Mouse (Mus musculus): Measurements from ENCODE around the gene Rtf2. TPM values are rescaled to one million over a fixed set of nuclear protein-coding genes. Genes with fewer than 3 reads are reported as not detected.

The Rtf2 gene
- total and polyA plus RNA-seq, 2 experiments = 31.5 to 37.0 TPM

- Histone ChIP-seq H3K4me1 (ENCODE audit: control insufficient read depth, insufficient read depth, low read length) (no peaks in the 10 kb centered on the region; the same call in 1 of the 2 replicates), H3K79me2 (ENCODE audit: control insufficient read depth, insufficient read depth, low read length) (no peaks in the 10 kb centered on the region), H3K9ac (ENCODE audit: low read depth, low read length) (no peak overlapping the region), H3K27me3 (ENCODE audit: control insufficient read depth, insufficient read depth, low read length) (no peaks in the 10 kb centered on the region), H3K27ac (replicated peaks; ENCODE audit: insufficient read depth, low read depth, low read length) (no peak overlapping the region), H3K36me3 (ENCODE audit: control insufficient read depth, insufficient read depth, low read length) (no peaks in the 10 kb centered on the region), H3K4me3 (ENCODE audit: insufficient read depth, low read depth, low read length) (no peak overlapping the region)
- TF ChIP-seq POLR2A (IDR thresholded peaks at IDR 0.05; ENCODE audit: extremely low read depth, insufficient read depth, low read length) (no peak), CTCF (IDR thresholded peaks at IDR 0.05; ENCODE audit: low read depth, low read length) (no peak)
- no peak for DNase-seq (ENCODE audit: extremely low read depth, low read depth, low spot score)
- WGBS = 69% methylated on average over 9 of the region's 9 CpGs
Observed at GRCm38 (mm10) chr2:172395961-172396360, 44.4 kb upstream of the Rtf2 start.

- TF ChIP-seq CTCF (IDR thresholded peaks at IDR 0.05; ENCODE audit: low read depth, low read length) (no peak), POLR2A (IDR thresholded peaks at IDR 0.05; ENCODE audit: extremely low read depth, insufficient read depth, low read length) (no peak)
- H3K27ac ChIP-seq (replicated peaks; ENCODE audit: insufficient read depth, low read depth, low read length) = no peak overlapping the region
- H3K36me3 ChIP-seq (ENCODE audit: control insufficient read depth, insufficient read depth, low read length) = no peaks in the 10 kb centered on the region
- 51% methylated on average over 9 of the region's 9 CpGs for WGBS
- no peaks in the 10 kb centered on the region; the same call in 1 of the 2 replicates for H3K4me1 ChIP-seq (ENCODE audit: control insufficient read depth, insufficient read depth, low read length)
- no peak overlapping the region for H3K4me3 ChIP-seq (ENCODE audit: insufficient read depth, low read depth, low read length)
- H3K79me2 ChIP-seq (ENCODE audit: control insufficient read depth, insufficient read depth, low read length) = no peaks in the 10 kb centered on the region
- no peak for DNase-seq (ENCODE audit: extremely low read depth, low read depth, low spot score)
- H3K9ac ChIP-seq (ENCODE audit: low read depth, low read length) = no peak overlapping the region
- H3K27me3 ChIP-seq (ENCODE audit: control insufficient read depth, insufficient read depth, low read length) = no peaks in the 10 kb centered on the region
Observed at GRCm38 (mm10) chr2:172399901-172400300, 40.5 kb upstream of the Rtf2 start.

GRCm38 (mm10) chr2:172401116-172401825 lies 39.1 kb upstream of the Rtf2 start:
- H3K36me3 ChIP-seq (ENCODE audit: control insufficient read depth, insufficient read depth, low read length) = no peaks in the 10 kb centered on the region
- no peaks in the 10 kb centered on the region; the same call in 1 of the 2 replicates for H3K4me1 ChIP-seq (ENCODE audit: control insufficient read depth, insufficient read depth, low read length)
- H3K27me3 ChIP-seq (ENCODE audit: control insufficient read depth, insufficient read depth, low read length) = no peaks in the 10 kb centered on the region
- H3K9ac ChIP-seq (ENCODE audit: low read depth, low read length) = no peak overlapping the region
- 61% methylated on average over 13 of the region's 13 CpGs for WGBS
- TF ChIP-seq POLR2A (IDR thresholded peaks at IDR 0.05; ENCODE audit: extremely low read depth, insufficient read depth, low read length) (no peak), CTCF (IDR thresholded peaks at IDR 0.05; ENCODE audit: low read depth, low read length) (no peak)
- peak; percentile 47 for DNase-seq (ENCODE audit: extremely low read depth, low read depth, low spot score)
- no peak overlapping the region for H3K4me3 ChIP-seq (ENCODE audit: insufficient read depth, low read depth, low read length)
- H3K79me2 ChIP-seq (ENCODE audit: control insufficient read depth, insufficient read depth, low read length) = no peaks in the 10 kb centered on the region
- no peak overlapping the region for H3K27ac ChIP-seq (replicated peaks; ENCODE audit: insufficient read depth, low read depth, low read length)

DNA sequence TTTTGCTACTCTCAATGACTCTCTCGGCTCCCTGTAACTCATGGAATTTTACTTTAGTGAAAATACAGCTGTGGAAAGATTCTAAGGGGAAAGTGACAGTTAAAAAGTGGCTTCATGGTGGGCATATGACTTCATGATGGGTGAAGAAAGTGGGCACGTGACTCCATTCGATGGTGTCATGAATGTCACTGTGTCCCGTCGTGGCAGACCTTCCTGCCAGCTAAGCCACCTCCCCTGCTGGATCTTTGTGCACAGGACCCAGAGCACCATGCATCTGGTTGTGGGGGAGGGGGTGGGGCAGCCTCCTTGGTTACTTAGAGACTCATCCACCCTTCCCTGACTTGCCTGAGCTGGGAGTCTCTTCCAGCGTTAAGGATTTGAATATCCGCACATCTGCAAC lies 36.1 kb upstream of the Rtf2 start:
- 66% methylated on average over 7 of the region's 7 CpGs for WGBS

DNA sequence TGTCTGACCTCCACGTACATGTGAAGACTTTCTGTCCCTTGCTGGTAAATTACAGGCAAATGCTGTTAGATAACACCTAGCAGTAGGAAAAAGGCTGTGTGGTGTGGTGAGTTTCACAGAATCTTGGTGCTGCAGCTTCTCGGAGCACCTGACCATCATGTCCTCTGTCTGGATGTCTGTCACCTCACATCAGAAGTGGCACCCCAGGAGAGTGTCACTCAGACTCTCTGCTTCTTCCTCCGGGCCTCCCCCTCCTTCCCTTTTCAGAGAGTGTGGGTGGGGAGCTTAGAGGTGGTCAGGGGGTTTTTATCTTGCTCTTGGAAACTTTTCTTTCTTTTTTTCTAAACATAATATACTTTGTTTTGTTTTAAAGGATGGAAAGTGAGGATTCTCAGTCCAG lies 35.3 kb upstream of the Rtf2 start:
- no peak overlapping the region for H3K4me3 ChIP-seq (ENCODE audit: insufficient read depth, low read depth, low read length)
- H3K27me3 ChIP-seq (ENCODE audit: control insufficient read depth, insufficient read depth, low read length) = no peaks in the 10 kb centered on the region
- H3K27ac ChIP-seq (replicated peaks; ENCODE audit: insufficient read depth, low read depth, low read length) = no peak overlapping the region
- DNase-seq (ENCODE audit: extremely low read depth, low read depth, low spot score) = no peak
- H3K36me3 ChIP-seq (ENCODE audit: control insufficient read depth, insufficient read depth, low read length) = no peaks in the 10 kb centered on the region
- no peaks in the 10 kb centered on the region for H3K79me2 ChIP-seq (ENCODE audit: control insufficient read depth, insufficient read depth, low read length)
- WGBS = 78% methylated on average over 3 of the region's 3 CpGs
- H3K4me1 ChIP-seq (ENCODE audit: control insufficient read depth, insufficient read depth, low read length) = no peaks in the 10 kb centered on the region; the same call in 1 of the 2 replicates
- TF ChIP-seq CTCF (IDR thresholded peaks at IDR 0.05; ENCODE audit: low read depth, low read length) (no peak), POLR2A (IDR thresholded peaks at IDR 0.05; ENCODE audit: extremely low read depth, insufficient read depth, low read length) (no peak)
- no peak overlapping the region for H3K9ac ChIP-seq (ENCODE audit: low read depth, low read length)

More for the DNA sequence above, 36.1 kb upstream of the Rtf2 start:
- Histone ChIP-seq H3K36me3 (ENCODE audit: control insufficient read depth, insufficient read depth, low read length) (no peaks in the 10 kb centered on the region), H3K27ac (replicated peaks; ENCODE audit: insufficient read depth, low read depth, low read length) (no peak overlapping the region), H3K4me3 (ENCODE audit: insufficient read depth, low read depth, low read length) (no peak overlapping the region), H3K79me2 (ENCODE audit: control insufficient read depth, insufficient read depth, low read length) (no peaks in the 10 kb centered on the region), H3K9ac (ENCODE audit: low read depth, low read length) (no peak overlapping the region), H3K4me1 (ENCODE audit: control insufficient read depth, insufficient read depth, low read length) (no peaks in the 10 kb centered on the region; the same call in 1 of the 2 replicates), H3K27me3 (ENCODE audit: control insufficient read depth, insufficient read depth, low read length) (no peaks in the 10 kb centered on the region)
- DNase-seq (ENCODE audit: extremely low read depth, low read depth, low spot score) = no peak
- TF ChIP-seq CTCF (IDR thresholded peaks at IDR 0.05; ENCODE audit: low read depth, low read length) = no peak
- TF ChIP-seq POLR2A (IDR thresholded peaks at IDR 0.05; ENCODE audit: extremely low read depth, insufficient read depth, low read length) = no peak

GRCm38 (mm10) chr2:172406173-172406572 lies 34.2 kb upstream of the Rtf2 start:
- H3K27me3 ChIP-seq (ENCODE audit: control insufficient read depth, insufficient read depth, low read length) = no peaks in the 10 kb centered on the region
- H3K79me2 ChIP-seq (ENCODE audit: control insufficient read depth, insufficient read depth, low read length) = no peaks in the 10 kb centered on the region
- no peak overlapping the region for H3K9ac ChIP-seq (ENCODE audit: low read depth, low read length)
- H3K4me3 ChIP-seq (ENCODE audit: insufficient read depth, low read depth, low read length) = no peak overlapping the region
- WGBS = 59% methylated on average over 4 of the region's 4 CpGs
- no peak overlapping the region for H3K27ac ChIP-seq (replicated peaks; ENCODE audit: insufficient read depth, low read depth, low read length)
- no peaks in the 10 kb centered on the region for H3K36me3 ChIP-seq (ENCODE audit: control insufficient read depth, insufficient read depth, low read length)
- DNase-seq (ENCODE audit: extremely low read depth, low read depth, low spot score) = no peak
- TF ChIP-seq CTCF (IDR thresholded peaks at IDR 0.05; ENCODE audit: low read depth, low read length) (no peak), POLR2A (IDR thresholded peaks at IDR 0.05; ENCODE audit: extremely low read depth, insufficient read depth, low read length) (no peak)
- H3K4me1 ChIP-seq (ENCODE audit: control insufficient read depth, insufficient read depth, low read length) = no peaks in the 10 kb centered on the region
